Mouse (Mus musculus) forebrain, embryonic 11.5 days (tissue): Measurements from ENCODE around the gene Plcb1. TPM values are rescaled to one million over a fixed set of nuclear protein-coding genes. Genes with fewer than 3 reads are reported as not detected.
A peak's percentile ranks its signal among the peaks of the same experiment; 100 is the strongest.

ENCODE experiments used
- ATAC-seq: fragments of 200-750 bp; cut with Nextera tagmentation; replicated peaks from 2 replicates; pipeline ENCODE4 v1.8.0; 2017; ENCODE audit warnings: moderate TSS enrichment; ENCODE audit not compliant: low FRiP score
- DNase-seq: peaks from one replicate; pipeline ENCODE4 v3.0.0-alpha.2; 2017; ENCODE audit warnings: low spot score
- H3K27ac ChIP-seq: fragments of 300-500 bp; sonication (generic); 2 replicates; pipeline ENCODE4 v1.5.1; 2014; ENCODE audit warnings: low read depth, low read length
- H3K27me3 ChIP-seq: fragments of 300-500 bp; sonication (generic); 2 replicates; pipeline ENCODE4 v1.6.1; 2014; ENCODE audit warnings: mild to moderate bottlenecking, low read length, mixed read lengths; ENCODE audit not compliant: control insufficient read depth, insufficient read depth
- H3K36me3 ChIP-seq: fragments of 300-500 bp; sonication (generic); 2 replicates; pipeline ENCODE4 v1.6.1; 2014; ENCODE audit warnings: mild to moderate bottlenecking, low read length, moderate library complexity, mixed read lengths; ENCODE audit not compliant: control insufficient read depth, insufficient read depth
- H3K4me1 ChIP-seq: fragments of 300-500 bp; sonication (generic); replicated peaks from 2 replicates; pipeline ENCODE4 v1.6.1; 2014; ENCODE audit warnings: low read length, mixed read lengths; ENCODE audit not compliant: control insufficient read depth, insufficient read depth
- H3K4me2 ChIP-seq: fragments of 300-500 bp; sonication (generic); 2 replicates; pipeline ENCODE4 v1.6.1; 2014; ENCODE audit warnings: low read depth, mild to moderate bottlenecking, low read length, moderate library complexity, mixed read lengths; ENCODE audit not compliant: severe bottlenecking
- H3K4me3 ChIP-seq: fragments of 300-500 bp; sonication (generic); 2 replicates; pipeline ENCODE4 v1.5.1; 2014; ENCODE audit warnings: low read depth, low read length
- H3K9ac ChIP-seq: fragments of 300-500 bp; sonication (generic); 2 replicates; pipeline ENCODE4 v1.6.1; 2014; ENCODE audit warnings: low read length
- H3K9me3 ChIP-seq: fragments of 300-500 bp; sonication (generic); 2 replicates; pipeline ENCODE4 v1.6.1; 2016; ENCODE audit warnings: low read length, mixed read lengths; ENCODE audit not compliant: control insufficient read depth
- WGBS: fragments of 180-500 bp; shearing (Covaris S2); extraction: QIAGEN DNeasy Blood & Tissue Kit; methylation state at CpG from one replicate; pipeline ENCODE4 v1.1.7; 2014; 5-methylcytosine and 5-hydroxymethylcytosine counted together
- polyA plus RNA-seq: library from polyadenylated mRNA; unstranded; fragments of >200 nt; fragmentation: Nextera tagmentation; extraction: Ambion mirVana; gene quantifications from 2 replicates; pipeline ENCODE4 v1.2.1, GENCODE M21; 2014

Plcb1 gene
- polyA plus RNA-seq, 1 experiment from 2014 or later, result 12.8 TPM

- no peaks in the 10 kb centered on the region for H3K9me3 ChIP-seq
- 17% methylated on average over 5 of the region's 5 CpGs for WGBS
- no peak for ATAC-seq
These were observed 141.2 kb downstream of the Plcb1 start for GRCm38 (mm10) chr2:134927072-134927471.

GRCm38 (mm10) chr2:134929452-134929851 lies 143.6 kb downstream of the Plcb1 start:
- Histone ChIP-seq H3K9ac (no peak overlapping the region), H3K27ac (peak overlapping the region; percentile 37; the same call in 1 of the 2 replicates), H3K4me3 (no peak overlapping the region), H3K27me3 (no peaks in the 10 kb centered on the region), H3K36me3 (no peaks in the 10 kb centered on the region), H3K4me2 (0 out of 2 replicates have a peak overlapping the region, but pooled peaks have one; percentile 5), H3K9me3 (no peaks in the 10 kb centered on the region), H3K4me1 (0 out of 2 replicates have a peak, but pooled peaks cover 2% of the 10 kb centered on the region)
- DNase-seq (peak; percentile 56), ATAC-seq (peak; percentile 84)

More at GRCm38 (mm10) chr2:134927072-134927471, 141.2 kb downstream of the Plcb1 start:
- Histone ChIP-seq H3K4me2 (no peak overlapping the region), H3K9ac (no peak overlapping the region), H3K36me3 (no peaks in the 10 kb centered on the region), H3K4me3 (no peak overlapping the region), H3K27me3 (no peaks in the 10 kb centered on the region), H3K27ac (no peak overlapping the region), H3K4me1 (0 out of 2 replicates have a peak, but pooled peaks cover 2% of the 10 kb centered on the region)
- DNase-seq, result no peak

DNA sequence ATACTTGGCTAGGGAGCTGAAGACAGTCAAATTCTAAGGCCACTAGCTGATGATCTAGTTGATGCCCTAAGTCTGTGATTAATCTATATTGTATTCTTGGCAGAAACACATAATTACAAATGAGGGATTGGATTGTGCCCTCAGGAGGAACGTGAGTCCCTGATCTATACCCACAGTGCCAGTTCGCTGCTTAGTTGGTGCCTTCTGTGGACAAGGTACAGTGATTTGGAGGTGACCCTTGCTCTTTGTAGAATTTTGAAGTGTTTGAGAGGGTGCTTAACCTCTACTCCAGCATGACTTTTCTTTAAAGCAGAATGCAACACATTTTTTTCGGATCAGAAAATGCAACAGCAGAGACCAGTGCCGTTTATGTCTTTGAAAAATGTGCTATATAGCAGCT lies 145.1 kb downstream of the Plcb1 start:
- no peaks in the 10 kb centered on the region for H3K9me3 ChIP-seq
- no peak overlapping the region for H3K4me3 ChIP-seq
- H3K9ac ChIP-seq, result no peak overlapping the region
- H3K27me3 ChIP-seq, result no peaks in the 10 kb centered on the region
- WGBS, result 72% methylated on average over 4 of the region's 4 CpGs
- H3K36me3 ChIP-seq, result no peaks in the 10 kb centered on the region
- DNase-seq (no peak), ATAC-seq (no peak)
- 0 out of 2 replicates have a peak, but pooled peaks cover 2% of the 10 kb centered on the region for H3K4me1 ChIP-seq
- no peak overlapping the region for H3K4me2 ChIP-seq
- H3K27ac ChIP-seq, result no peak overlapping the region

DNA sequence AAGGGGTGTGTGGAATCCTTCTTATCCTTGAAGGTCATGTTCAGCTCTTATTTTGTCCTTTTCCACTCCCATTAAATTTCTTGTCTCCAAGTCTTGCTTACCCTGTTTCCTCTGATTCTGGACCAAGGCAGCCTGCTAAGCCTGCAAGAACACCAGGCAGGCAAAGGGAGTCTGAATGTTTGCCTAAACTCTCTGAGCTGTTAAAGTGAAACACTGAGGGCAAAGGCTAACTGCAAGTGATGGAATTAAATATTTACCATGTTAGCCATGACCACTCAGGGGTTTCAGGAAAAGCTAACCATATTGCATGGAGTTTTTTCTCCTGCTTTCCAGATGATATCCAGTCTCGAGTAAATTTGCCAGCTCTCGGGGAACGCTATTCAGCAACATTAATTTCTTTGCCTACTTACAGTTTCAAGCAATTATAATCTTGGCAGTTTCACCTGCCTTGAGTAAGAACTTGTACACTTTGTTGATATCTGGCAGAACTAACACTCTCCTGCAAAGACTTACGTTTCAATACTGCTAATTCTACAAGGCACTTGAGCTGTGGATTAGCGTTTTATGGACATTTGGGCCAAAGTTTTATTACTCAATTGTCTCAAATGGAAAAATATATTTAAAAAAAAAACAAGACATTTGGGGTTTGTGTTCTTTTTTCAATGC lies 146.0 kb downstream of the Plcb1 start:
- 93% methylated on average over 5 of the region's 5 CpGs for WGBS

GRCm38 (mm10) chr2:134935469-134935868 lies 149.6 kb downstream of the Plcb1 start:
- no peak overlapping the region for H3K4me2 ChIP-seq
- H3K4me3 ChIP-seq, result no peak overlapping the region
- ATAC-seq, result no peak
- no peaks in the 10 kb centered on the region for H3K27me3 ChIP-seq
- WGBS, result 87% methylated on average over 2 of the region's 2 CpGs
- H3K4me1 ChIP-seq, result no peaks in the 10 kb centered on the region
- no peak overlapping the region for H3K27ac ChIP-seq
- no peak for DNase-seq
- H3K9ac ChIP-seq, result no peak overlapping the region
- no peaks in the 10 kb centered on the region for H3K36me3 ChIP-seq
- H3K9me3 ChIP-seq, result no peaks in the 10 kb centered on the region

More for the DNA sequence above, 146.0 kb downstream of the Plcb1 start:
- no peaks in the 10 kb centered on the region for H3K9me3 ChIP-seq
- no peak overlapping the region for H3K27ac ChIP-seq
- no peak overlapping the region for H3K4me3 ChIP-seq
- H3K36me3 ChIP-seq, result no peaks in the 10 kb centered on the region
- no peaks in the 10 kb centered on the region for H3K27me3 ChIP-seq
- H3K4me1 ChIP-seq, result 0 out of 2 replicates have a peak, but pooled peaks cover 2% of the 10 kb centered on the region
- H3K4me2 ChIP-seq, result no peak overlapping the region
- no peak overlapping the region for H3K9ac ChIP-seq
- DNase-seq (no peak), ATAC-seq (no peak)

DNA sequence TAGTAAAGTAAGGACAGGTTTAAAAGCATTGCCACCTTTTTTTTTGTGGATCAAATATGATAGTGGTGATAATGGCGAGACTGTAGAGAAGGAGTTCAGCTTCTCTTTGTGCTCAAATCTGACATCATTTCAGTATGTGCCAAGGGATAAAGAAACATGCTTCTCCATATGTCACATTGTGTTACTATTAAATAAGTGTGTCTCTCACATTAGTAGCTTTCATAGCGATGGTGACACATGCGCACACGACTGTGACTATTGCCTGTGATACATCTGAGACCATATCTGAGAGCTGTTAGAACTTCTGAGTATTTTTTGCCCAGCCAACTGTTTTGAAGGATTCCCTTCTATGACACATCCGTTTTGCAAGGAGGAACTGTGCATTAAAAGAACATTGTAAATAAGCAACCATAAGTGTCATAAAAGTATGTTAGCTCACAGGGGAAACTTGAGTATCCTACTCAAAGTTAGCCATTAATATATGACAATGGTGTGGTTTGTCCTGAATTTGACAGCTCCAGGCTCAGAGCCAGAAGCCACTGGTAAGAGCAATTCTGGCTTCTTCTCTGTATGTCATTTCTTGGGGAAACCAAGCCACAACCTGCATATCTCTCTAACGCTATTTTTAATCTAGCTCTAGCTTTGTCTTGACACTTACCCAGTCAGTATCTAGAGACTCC lies 150.2 kb downstream of the Plcb1 start:
- no peak overlapping the region for H3K27ac ChIP-seq
- H3K9me3 ChIP-seq, result no peaks in the 10 kb centered on the region
- no peak for DNase-seq
- no peak overlapping the region for H3K4me2 ChIP-seq
- 93% methylated on average over 6 of the region's 6 CpGs for WGBS
- H3K27me3 ChIP-seq, result no peaks in the 10 kb centered on the region
- no peak overlapping the region for H3K4me3 ChIP-seq
- ATAC-seq, result no peak
- H3K4me1 ChIP-seq, result no peaks in the 10 kb centered on the region
- no peaks in the 10 kb centered on the region for H3K36me3 ChIP-seq
- H3K9ac ChIP-seq, result no peak overlapping the region

DNA sequence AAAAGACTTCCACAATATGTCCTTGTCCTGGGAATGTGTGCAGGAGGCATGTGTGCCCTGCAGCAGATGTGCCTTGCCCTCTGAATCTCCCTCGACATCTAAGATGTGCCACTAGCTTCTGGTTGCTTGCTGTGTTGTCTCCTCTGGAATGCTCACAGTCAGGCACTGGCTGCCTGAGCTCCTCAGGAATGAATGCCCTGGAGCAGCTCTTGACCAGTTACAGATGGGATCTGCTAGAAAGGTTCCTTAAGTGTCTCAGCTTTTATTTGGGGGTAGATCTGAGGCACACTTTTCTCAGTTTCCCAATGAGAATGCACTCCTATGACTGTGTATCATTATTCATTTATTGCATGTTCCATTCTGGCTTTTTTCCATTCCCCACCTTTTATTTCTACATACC lies 151.8 kb downstream of the Plcb1 start:
- H3K4me1 ChIP-seq, result no peaks in the 10 kb centered on the region
- WGBS, result 33% methylated on average over 1 of the region's 1 CpGs
- H3K36me3 ChIP-seq, result no peaks in the 10 kb centered on the region
- DNase-seq (peak; percentile 48), ATAC-seq (no peak)
- H3K27me3 ChIP-seq, result no peaks in the 10 kb centered on the region
- no peak overlapping the region for H3K9ac ChIP-seq
- H3K4me3 ChIP-seq, result no peak overlapping the region
- no peak overlapping the region for H3K4me2 ChIP-seq
- no peaks in the 10 kb centered on the region for H3K9me3 ChIP-seq
- H3K27ac ChIP-seq, result no peak overlapping the region

DNA sequence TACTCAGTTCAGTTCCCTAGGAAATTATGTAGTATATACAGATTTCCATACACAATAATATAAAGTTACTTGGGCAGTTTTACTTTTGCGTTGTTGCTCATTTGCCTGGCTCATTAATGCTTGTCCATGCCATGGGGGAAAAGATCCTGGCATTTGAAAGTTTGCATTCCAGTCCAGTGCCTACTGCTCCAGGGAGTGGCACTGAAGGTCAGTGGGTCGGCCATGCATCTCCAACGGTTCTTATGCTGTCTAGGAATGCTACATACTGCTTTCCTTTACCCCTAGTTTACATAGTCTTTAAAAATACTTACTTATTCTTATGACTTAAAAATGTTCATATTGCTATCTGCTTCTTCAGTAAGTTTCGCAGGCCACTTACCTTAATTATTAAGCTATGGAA lies 156.2 kb downstream of the Plcb1 start:
- WGBS, result 78% methylated on average over 4 of the region's 4 CpGs
- H3K9me3 ChIP-seq, result no peaks in the 10 kb centered on the region
- no peaks in the 10 kb centered on the region for H3K36me3 ChIP-seq
- no peak overlapping the region for H3K4me3 ChIP-seq
- H3K4me2 ChIP-seq, result no peak overlapping the region
- H3K27me3 ChIP-seq, result no peaks in the 10 kb centered on the region
- ATAC-seq (no peak), DNase-seq (no peak)
- H3K4me1 ChIP-seq, result no peaks in the 10 kb centered on the region
- no peak overlapping the region for H3K9ac ChIP-seq
- H3K27ac ChIP-seq, result no peak overlapping the region
